Mouse (Mus musculus) forebrain, embryonic 11.5 days (tissue): Measurements from ENCODE around the gene Nenf. TPM values are rescaled to one million over a fixed set of nuclear protein-coding genes. Genes with fewer than 3 reads are reported as not detected.

Source experiments
- ATAC-seq: fragments of 200-750 bp; cut with Nextera tagmentation; replicated peaks from 2 replicates; pipeline ENCODE4 v1.8.0; 2017; ENCODE audit warnings: moderate TSS enrichment; ENCODE audit not compliant: low FRiP score
- DNase-seq: peaks from one replicate; pipeline ENCODE4 v3.0.0-alpha.2; 2017; ENCODE audit warnings: low spot score
- H3K27ac ChIP-seq: fragments of 300-500 bp; sonication (generic); 2 replicates; pipeline ENCODE4 v1.5.1; 2014; ENCODE audit warnings: low read depth, low read length
- H3K27me3 ChIP-seq: fragments of 300-500 bp; sonication (generic); 2 replicates; pipeline ENCODE4 v1.6.1; 2014; ENCODE audit warnings: mild to moderate bottlenecking, low read length, mixed read lengths; ENCODE audit not compliant: control insufficient read depth, insufficient read depth
- H3K36me3 ChIP-seq: fragments of 300-500 bp; sonication (generic); 2 replicates; pipeline ENCODE4 v1.6.1; 2014; ENCODE audit warnings: mild to moderate bottlenecking, low read length, moderate library complexity, mixed read lengths; ENCODE audit not compliant: control insufficient read depth, insufficient read depth
- H3K4me1 ChIP-seq: fragments of 300-500 bp; sonication (generic); replicated peaks from 2 replicates; pipeline ENCODE4 v1.6.1; 2014; ENCODE audit warnings: low read length, mixed read lengths; ENCODE audit not compliant: control insufficient read depth, insufficient read depth
- H3K4me2 ChIP-seq: fragments of 300-500 bp; sonication (generic); 2 replicates; pipeline ENCODE4 v1.6.1; 2014; ENCODE audit warnings: low read depth, mild to moderate bottlenecking, low read length, moderate library complexity, mixed read lengths; ENCODE audit not compliant: severe bottlenecking
- H3K4me3 ChIP-seq: fragments of 300-500 bp; sonication (generic); 2 replicates; pipeline ENCODE4 v1.5.1; 2014; ENCODE audit warnings: low read depth, low read length
- H3K9ac ChIP-seq: fragments of 300-500 bp; sonication (generic); 2 replicates; pipeline ENCODE4 v1.6.1; 2014; ENCODE audit warnings: low read length
- H3K9me3 ChIP-seq: fragments of 300-500 bp; sonication (generic); 2 replicates; pipeline ENCODE4 v1.6.1; 2016; ENCODE audit warnings: low read length, mixed read lengths; ENCODE audit not compliant: control insufficient read depth
- WGBS: fragments of 180-500 bp; shearing (Covaris S2); extraction: QIAGEN DNeasy Blood & Tissue Kit; methylation state at CpG from one replicate; pipeline ENCODE4 v1.1.7; 2014; 5-methylcytosine and 5-hydroxymethylcytosine counted together
- polyA plus RNA-seq: library from polyadenylated mRNA; unstranded; fragments of >200 nt; fragmentation: Nextera tagmentation; extraction: Ambion mirVana; gene quantifications from 2 replicates; pipeline ENCODE4 v1.2.1, GENCODE M21; 2014

Nenf gene
- polyA plus RNA-seq, 1 experiment from 2014 or later: 57.6 TPM

DNA sequence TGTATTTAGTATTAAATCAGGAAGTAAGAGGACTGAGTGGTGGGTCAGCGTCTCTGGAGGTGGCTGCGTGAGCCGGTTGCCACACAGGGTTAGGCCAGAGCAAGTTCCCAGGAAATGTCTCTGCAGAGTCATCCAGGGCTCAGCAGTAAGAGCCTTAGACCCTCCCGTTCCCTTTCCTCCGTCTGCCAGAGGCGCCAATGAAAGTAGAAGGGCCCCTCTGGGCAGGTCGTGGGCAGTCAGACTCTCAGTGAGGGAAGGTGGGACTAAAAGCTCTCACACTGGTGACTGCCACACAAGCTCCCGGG is 48.4 kb downstream of the Nenf start:
- Histone ChIP-seq H3K4me1 (no peaks in the 10 kb centered on the region), H3K36me3 (no peaks in the 10 kb centered on the region), H3K4me2 (no peak overlapping the region), H3K4me3 (no peak overlapping the region), H3K9me3 (no peaks in the 10 kb centered on the region), H3K9ac (no peak overlapping the region), H3K27me3 (no peaks in the 10 kb centered on the region), H3K27ac (no peak overlapping the region)
- 75% methylated on average over 8 of the region's 8 CpGs for WGBS
- ATAC-seq (no peak), DNase-seq (no peak)

DNA sequence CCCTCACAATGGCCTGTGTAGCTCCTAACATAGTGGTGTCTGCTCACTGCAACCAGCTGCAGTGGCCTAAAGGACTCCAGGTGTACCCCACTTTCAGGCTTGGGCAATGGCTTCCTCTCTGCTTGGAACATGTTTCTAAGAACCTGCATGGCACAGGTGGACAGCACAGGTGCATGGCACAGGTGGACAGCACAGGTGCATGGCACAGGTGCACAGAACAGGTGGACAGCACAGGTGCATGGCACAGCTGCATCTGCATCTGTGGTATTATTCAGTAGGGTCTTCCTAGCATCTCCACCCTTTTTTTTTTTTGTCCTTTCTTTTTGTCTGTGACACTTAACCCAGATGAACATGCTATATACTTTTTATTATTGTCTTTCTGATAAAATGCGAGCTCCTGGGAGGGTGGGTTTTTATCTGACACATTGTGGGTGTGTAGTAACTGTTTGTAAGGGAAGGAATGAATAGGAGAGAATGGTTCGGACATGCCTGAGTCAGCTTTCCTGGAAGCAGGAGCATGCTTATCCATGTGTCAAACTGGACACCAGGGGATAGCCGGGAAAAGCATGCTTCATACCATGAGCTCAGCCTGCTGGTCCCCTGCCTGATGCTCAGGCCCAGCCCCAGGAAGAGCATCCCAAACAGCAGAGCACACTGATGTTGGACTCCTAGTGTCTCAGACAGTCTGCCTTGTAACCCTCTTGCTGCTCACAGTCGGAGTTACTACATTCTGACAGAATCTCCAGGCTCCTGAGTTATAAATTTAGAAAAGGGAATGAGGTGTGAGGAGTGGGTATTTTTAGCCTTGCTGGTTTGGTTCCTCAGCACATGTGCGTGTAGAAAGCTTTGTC is 49.0 kb downstream of the Nenf start:
- WGBS: 87% methylated on average over 5 of the region's 5 CpGs
- no peak overlapping the region for H3K27ac ChIP-seq
- ATAC-seq: no peak

DNA sequence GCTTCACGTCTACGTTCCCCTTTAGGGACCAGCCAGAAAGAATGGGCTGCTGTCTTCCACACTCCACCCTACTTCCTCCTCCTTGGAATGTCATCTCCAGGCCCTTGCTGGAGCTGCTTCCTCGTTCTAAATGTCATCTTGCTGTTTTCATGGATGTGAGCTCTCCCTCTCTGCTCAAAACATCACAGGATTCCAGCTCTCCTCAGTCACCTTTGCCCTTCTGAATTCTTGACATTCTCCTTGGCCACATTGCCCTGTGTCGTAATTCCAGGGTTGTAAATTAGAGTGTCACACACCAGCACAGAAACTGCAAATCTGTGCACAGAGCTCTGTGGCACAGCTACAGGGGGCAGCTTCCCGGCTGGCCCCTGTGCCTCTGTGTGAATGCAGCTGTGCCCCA is 50.1 kb downstream of the Nenf start:
- H3K27me3 ChIP-seq: no peaks in the 10 kb centered on the region
- DNase-seq (no peak), ATAC-seq (no peak)
- no peaks in the 10 kb centered on the region for H3K36me3 ChIP-seq
- no peak overlapping the region for H3K4me2 ChIP-seq
- no peak overlapping the region for H3K4me3 ChIP-seq
- no peak overlapping the region for H3K27ac ChIP-seq
- 54% methylated on average over 5 of the region's 5 CpGs for WGBS
- no peak overlapping the region for H3K9ac ChIP-seq
- H3K4me1 ChIP-seq: no peaks in the 10 kb centered on the region
- H3K9me3 ChIP-seq: no peaks in the 10 kb centered on the region

More for the DNA sequence above, 49.0 kb downstream of the Nenf start:
- Histone ChIP-seq H3K4me2 (no peak overlapping the region), H3K9me3 (no peaks in the 10 kb centered on the region), H3K4me1 (no peaks in the 10 kb centered on the region), H3K27me3 (no peaks in the 10 kb centered on the region), H3K4me3 (no peak overlapping the region), H3K36me3 (no peaks in the 10 kb centered on the region), H3K9ac (no peak overlapping the region)
- DNase-seq: no peak

DNA sequence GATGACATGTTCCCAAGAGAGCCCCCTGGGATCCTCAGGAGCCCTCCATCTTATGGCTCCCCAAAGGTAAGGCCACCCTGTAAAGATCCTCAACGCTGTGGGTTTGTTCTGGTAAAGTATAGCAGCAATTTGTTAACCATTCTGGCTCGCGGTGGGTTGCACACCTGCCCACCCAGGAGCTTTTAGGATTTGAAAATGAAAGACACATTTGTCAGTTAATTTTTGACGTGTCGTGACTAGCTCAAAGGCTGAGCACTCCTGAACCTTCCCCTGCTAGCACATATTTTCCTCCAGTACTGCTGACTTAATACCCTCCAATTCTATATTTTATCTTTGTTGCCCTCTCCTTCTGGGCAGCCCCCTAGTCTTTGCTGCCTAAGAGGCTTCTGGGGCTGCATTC is 50.8 kb downstream of the Nenf start:
- no peak for DNase-seq
- Histone ChIP-seq H3K9ac (no peak overlapping the region), H3K27me3 (no peaks in the 10 kb centered on the region), H3K36me3 (no peaks in the 10 kb centered on the region), H3K4me1 (no peaks in the 10 kb centered on the region), H3K9me3 (no peaks in the 10 kb centered on the region), H3K27ac (no peak overlapping the region), H3K4me3 (no peak overlapping the region), H3K4me2 (no peak overlapping the region)
- no peak for ATAC-seq
- 90% methylated on average over 5 of the region's 5 CpGs for WGBS

DNA sequence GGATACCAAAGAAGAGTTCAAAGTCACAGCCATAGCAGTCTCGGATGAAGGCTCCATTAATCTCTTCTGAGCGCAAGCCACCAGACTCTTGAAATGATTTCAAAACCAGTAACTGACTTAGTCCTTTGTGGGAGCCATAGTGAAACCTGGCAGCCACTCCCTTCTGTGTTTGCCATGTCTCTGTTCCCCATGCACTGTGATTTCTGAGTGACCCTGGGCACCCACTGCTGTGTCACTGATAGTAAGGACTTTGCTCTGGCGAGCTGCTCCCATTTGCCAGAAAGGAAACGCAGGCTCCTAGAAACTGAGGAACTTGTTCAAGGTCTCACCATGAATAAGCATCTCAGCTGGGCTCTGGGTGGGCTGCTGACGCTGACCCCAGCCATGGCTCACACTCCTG is 54.5 kb downstream of the Nenf start:
- H3K36me3 ChIP-seq: no peaks in the 10 kb centered on the region
- 88% methylated on average over 5 of the region's 5 CpGs for WGBS
- ATAC-seq (no peak), DNase-seq (no peak)
- H3K4me2 ChIP-seq: no peak overlapping the region
- H3K27me3 ChIP-seq: no peaks in the 10 kb centered on the region
- H3K9ac ChIP-seq: no peak overlapping the region
- no peaks in the 10 kb centered on the region for H3K9me3 ChIP-seq
- no peaks in the 10 kb centered on the region for H3K4me1 ChIP-seq
- H3K4me3 ChIP-seq: no peak overlapping the region
- no peak overlapping the region for H3K27ac ChIP-seq

DNA sequence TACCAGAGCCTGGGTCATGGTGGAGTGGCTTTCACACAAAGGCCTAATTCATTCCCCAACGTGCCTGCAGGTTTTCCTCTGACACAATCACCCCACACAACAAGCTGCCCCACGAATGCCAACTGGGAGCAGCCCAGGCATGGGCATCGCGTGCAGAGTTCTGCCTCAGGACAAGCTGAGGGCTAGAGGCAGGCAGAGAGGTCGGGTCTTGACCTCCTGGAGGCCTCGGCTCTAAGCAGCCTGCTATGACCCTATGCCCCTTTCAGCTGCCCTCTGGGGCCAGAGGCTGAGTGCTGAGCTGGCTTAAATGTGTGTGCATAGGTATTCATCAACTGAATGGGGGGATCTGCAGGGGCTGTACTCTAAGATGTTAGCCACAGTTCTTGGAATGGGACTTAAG is 56.1 kb downstream of the Nenf start:
- no peak overlapping the region for H3K27ac ChIP-seq
- H3K9ac ChIP-seq: no peak overlapping the region
- no peaks in the 10 kb centered on the region for H3K36me3 ChIP-seq
- ATAC-seq: no peak
- H3K4me1 ChIP-seq: no peaks in the 10 kb centered on the region
- no peak overlapping the region for H3K4me3 ChIP-seq
- H3K27me3 ChIP-seq: no peaks in the 10 kb centered on the region
- no peak overlapping the region for H3K4me2 ChIP-seq
- 16% methylated on average over 6 of the region's 6 CpGs for WGBS
- H3K9me3 ChIP-seq: no peaks in the 10 kb centered on the region
- no peak for DNase-seq

DNA sequence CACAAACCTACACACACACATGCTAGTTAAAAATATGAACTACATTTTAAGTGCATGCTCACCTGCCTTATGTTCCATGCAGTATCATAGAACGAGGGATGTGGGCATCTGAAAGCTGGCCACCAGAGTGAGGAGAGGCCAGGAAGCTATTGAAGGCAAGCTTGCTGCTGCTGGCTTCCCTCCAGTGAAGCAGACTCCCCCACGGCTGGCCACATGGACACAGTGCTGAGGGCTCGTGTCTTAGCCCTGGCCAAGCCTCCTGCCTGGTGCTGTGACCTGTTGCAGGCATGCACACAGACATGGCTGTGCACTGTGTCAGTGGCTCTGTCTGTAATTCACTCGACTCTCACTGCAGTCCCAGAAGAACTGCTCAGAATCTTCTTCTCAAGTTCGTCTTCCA is 58.3 kb downstream of the Nenf start:
- H3K36me3 ChIP-seq: no peaks in the 10 kb centered on the region
- H3K4me1 ChIP-seq: no peaks in the 10 kb centered on the region
- ATAC-seq: no peak
- H3K9me3 ChIP-seq: no peaks in the 10 kb centered on the region
- H3K4me3 ChIP-seq: no peak overlapping the region
- H3K27ac ChIP-seq: no peak overlapping the region
- DNase-seq: no peak
- no peak overlapping the region for H3K4me2 ChIP-seq
- no peaks in the 10 kb centered on the region for H3K27me3 ChIP-seq
- no peak overlapping the region for H3K9ac ChIP-seq
- 81% methylated on average over 5 of the region's 5 CpGs for WGBS

DNA sequence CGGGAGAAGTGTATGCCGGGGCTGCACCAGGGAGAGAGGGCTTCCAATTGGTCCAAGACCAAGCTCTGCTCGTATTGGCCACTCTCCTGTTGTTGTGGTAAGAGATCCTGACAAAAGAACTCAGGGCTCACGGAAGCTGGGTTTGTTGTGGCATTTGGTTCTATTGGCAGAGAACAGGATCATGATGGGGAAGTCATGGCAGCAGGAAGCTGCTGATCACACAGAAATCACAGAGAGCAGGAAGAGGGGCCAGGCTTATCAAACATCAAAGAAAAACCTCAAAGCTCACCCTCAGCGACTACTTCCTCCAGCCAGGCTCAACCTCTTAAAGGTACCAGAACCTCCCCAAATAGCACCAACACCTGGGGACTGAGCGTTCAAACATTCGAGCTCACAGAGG is 58.9 kb downstream of the Nenf start:
- no peaks in the 10 kb centered on the region for H3K27me3 ChIP-seq
- no peak overlapping the region for H3K9ac ChIP-seq
- no peak overlapping the region for H3K4me2 ChIP-seq
- H3K4me1 ChIP-seq: no peaks in the 10 kb centered on the region
- H3K9me3 ChIP-seq: no peaks in the 10 kb centered on the region
- ATAC-seq: no peak
- no peak overlapping the region for H3K27ac ChIP-seq
- H3K36me3 ChIP-seq: no peaks in the 10 kb centered on the region
- no peak overlapping the region for H3K4me3 ChIP-seq
- no peak for DNase-seq
- WGBS: 40% methylated on average over 7 of the region's 7 CpGs

DNA sequence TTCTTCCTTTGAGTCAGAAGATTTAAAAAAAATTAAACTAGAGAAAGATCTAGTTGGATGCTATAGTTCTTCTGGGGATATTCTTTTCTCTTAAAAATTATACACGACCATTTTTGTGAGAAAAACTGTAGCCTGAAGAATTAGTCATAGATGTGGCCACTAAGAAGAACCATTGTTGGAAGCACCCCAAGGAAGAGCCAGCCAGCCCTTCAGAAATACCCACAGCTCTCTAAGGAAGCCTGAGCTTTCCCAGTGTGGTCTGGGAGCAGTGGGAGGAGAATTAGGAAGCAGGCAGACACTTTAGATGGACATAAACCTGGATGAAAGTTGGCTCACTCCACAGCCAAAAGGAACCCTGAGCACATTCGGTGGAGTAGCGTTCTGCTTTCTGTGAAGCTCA is 59.5 kb downstream of the Nenf start:
- no peaks in the 10 kb centered on the region for H3K4me1 ChIP-seq
- H3K9me3 ChIP-seq: no peaks in the 10 kb centered on the region
- no peak overlapping the region for H3K4me2 ChIP-seq
- H3K4me3 ChIP-seq: no peak overlapping the region
- DNase-seq (no peak), ATAC-seq (no peak)
- no peaks in the 10 kb centered on the region for H3K27me3 ChIP-seq
- no peak overlapping the region for H3K27ac ChIP-seq
- H3K36me3 ChIP-seq: no peaks in the 10 kb centered on the region
- no peak overlapping the region for H3K9ac ChIP-seq
- WGBS: 74% methylated on average over 3 of the region's 3 CpGs
